Mouse (Mus musculus) left cerebral cortex, adult 9 months (tissue): ENCODE results near the gene Mcoln3.

Source experiments
- DNase-seq, 2 experiments: peaks; one replicate each; pipeline ENCODE4 v3.0.0; 2022; ENCODE audit warnings: low spot score in 2 of 2

The Mcoln3 gene

DNA sequence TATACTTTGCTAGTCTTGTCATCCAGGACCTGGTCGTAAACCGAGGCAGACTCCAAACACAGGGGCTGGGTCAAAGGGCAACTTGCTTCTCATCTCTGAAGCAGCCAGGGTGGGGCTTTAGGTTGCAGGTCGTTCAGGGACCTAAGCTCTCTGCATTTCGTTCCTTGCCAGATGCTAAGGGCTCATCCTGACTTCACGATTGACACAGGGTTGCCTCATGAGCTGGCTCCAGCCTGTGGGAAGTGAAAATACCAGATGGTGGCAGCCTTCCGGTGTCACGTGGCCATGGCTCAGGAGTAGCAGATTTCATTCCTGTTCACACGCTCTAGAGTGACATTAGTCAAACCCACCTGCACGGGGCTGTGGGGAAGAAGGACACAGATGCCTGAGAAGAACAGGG, 17.6 kb downstream of the Mcoln3 start:
- DNase-seq, result no peak

- DNase-seq, result no peak
Observed at GRCm38 (mm10) chr3:146135417-146135816, 18.2 kb downstream of the Mcoln3 start.

- DNase-seq, result no peak
Observed at GRCm38 (mm10) chr3:146136422-146136821, 19.2 kb downstream of the Mcoln3 start.

DNA sequence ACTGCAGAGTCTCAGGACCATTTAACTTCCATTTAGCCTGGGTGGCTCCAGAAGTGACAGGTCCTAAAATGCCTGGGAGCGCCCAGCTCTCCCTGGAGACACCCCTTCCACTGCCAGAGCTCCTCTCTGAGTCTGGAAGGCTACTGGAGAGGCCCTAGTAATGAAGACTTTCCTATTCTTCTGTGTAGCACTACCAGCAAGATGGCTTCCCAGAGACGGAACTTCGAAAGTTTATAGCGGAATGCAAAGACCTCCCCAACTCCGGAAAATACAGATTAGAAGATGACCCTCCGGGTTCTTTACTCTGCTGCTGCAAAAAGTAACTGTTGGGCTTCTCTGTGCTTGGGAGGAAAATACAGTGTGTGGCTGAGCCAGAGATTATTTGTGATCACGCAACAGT, 23.0 kb downstream of the Mcoln3 start:
- no peak for DNase-seq

DNA sequence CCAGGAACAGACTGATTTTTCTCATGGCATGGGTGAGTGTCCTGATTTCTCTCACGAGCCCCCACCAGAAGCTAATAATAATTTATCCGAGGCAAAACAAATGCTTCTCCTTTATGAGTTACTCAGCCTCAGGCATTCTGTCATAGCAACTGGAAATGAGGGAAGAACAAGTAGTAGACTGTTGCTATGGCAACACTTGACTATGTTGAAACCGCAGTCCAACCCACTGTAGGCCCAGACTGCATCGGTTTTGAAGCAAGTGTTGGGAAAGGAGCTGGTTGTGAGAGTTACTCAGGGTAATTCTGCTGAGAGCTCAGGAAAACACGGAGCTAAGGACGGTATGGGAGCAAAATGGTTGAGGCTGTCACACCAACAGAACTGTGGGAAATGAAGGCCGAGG, 25.3 kb downstream of the Mcoln3 start:
- no peak for DNase-seq

DNA sequence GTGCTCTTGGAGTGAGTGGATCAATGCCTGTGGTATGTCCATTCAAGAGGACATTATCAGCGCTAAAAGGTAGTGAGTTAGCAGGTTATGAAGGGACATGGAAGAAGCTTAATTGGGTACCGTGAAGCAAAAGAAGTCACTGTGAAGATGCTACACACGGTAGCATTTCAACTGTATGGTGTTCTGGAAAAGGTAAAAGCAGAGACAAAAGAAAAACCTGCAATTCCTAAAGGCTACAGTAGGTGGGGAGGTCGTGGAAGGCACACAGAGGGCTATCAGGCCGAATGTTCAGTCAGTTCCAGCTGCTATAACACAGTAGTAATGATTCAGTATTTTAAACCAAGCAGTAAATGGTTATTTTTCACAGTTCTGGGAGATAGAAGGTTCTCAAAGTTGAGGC, 28.3 kb downstream of the Mcoln3 start:
- DNase-seq, result no peak

DNA sequence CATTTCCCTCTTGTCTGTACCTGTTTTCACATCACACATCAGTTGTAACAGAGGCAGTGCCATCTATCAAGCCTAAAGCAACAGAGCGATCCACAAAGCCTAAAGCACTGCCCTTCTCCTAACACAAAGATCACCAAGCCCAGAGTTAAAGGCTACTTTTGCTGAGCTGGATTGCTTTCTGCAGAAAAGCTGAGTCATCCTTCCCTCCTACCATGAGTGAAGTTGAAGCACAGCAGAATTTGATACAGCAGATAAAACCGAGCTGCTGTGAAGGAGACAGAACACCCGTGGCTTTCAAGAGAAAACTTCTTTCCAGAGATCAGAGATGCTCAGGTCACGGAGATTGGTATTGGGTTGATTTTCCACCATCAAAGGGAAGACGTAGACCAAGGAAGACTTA, 28.9 kb downstream of the Mcoln3 start:
- DNase-seq, result no peak

DNA sequence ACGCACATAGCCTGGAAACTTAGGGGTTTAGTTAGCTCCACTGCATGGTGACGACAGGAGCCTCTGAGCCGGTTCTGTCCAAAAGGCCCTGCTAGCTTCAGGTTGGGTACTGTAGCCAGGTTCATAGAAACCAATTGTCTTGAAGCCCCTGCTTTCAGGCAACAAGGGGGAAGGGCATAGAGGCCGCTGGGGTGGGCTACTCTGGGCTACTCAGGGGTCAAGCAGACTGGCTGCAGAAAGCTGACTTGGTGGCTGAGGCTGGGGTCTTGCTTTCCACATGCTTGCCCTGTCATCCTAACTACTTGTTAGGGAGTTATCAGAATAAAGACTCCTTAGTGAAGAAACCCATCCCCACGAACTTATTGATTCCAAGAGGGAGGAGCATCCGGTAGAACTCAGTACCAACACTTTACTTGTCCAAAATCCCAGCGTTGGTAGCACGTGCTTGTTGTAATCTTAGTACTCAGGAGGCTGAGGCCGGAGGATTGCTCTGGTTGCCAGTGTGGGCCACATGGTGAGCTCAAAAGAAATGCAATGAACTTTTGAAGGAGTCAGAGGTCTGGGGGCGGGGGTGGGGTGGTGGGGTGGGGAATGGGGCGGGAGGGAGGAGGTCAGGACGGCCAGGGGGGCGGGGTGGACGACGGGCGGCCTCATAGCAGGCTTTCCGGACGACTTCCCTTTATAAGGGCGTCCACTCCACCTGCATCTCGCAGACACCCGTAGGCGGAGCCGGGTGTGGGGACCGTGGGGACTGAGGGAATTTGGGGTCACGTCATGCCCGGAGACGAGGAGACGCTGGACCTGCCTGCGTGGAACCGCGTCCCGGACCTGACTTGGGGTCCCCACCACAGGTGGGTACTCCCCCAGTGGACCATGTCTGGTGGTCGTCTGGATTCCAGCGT, 32.2 kb downstream of the Mcoln3 start, which contains the start of gene Mcoln2:
Gene Mcoln2, plus strand, starts transcription at position 678 of the 902 bp plus-strand sequence.
- no peak for DNase-seq

- no peak for DNase-seq
Observed at GRCm38 (mm10) chr3:146150058-146150400, 32.8 kb downstream of the Mcoln3 start.

DNA sequence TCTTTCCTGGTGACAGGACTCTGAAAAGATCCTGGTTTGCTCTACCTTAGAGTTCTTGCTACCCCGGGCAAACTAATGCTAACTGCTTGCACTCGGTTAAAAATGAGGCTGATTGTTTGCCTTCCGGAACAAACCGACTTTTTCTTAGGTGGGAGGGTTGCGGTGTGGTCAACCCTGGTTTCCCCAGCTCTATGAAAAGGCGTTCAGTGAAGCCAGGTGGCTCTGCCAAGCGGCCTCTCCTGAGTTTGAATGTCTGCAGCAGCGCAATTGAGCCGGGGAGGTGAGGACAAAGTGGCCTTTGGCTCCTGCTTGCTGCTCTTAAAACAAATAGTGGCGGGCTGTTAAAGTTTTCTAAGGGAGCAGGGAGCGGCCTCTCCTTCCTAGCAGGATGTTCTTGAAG, 33.3 kb downstream of the Mcoln3 start:
- DNase-seq, result no peak

- DNase-seq, result no peak
Observed at GRCm38 (mm10) chr3:146151328-146151727, 34.1 kb downstream of the Mcoln3 start.

DNA sequence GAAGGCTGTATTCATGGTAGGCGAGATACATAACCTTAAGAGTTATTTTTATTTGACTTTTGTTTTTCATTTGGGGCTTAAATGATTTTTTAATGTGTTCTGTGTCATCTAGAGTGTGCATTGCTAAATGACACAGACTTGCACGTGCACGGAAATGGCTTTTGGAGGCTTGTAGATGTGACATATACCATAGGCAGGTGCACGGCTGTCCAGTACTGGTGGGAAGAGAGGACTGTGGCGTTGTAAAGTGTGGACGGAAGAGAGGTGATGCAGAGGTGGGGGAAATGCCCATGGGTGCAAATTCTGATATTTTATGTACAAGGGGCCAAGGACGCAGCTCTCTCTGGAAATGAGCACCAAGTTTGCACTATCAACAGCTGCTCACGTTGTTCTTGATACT, 34.5 kb downstream of the Mcoln3 start:
- DNase-seq, result no peak

- no peak for DNase-seq
Observed at GRCm38 (mm10) chr3:146152348-146152747, 35.1 kb downstream of the Mcoln3 start.

GRCm38 (mm10) chr3:146152913-146153312, 35.7 kb downstream of the Mcoln3 start:
- no peak for DNase-seq

DNA sequence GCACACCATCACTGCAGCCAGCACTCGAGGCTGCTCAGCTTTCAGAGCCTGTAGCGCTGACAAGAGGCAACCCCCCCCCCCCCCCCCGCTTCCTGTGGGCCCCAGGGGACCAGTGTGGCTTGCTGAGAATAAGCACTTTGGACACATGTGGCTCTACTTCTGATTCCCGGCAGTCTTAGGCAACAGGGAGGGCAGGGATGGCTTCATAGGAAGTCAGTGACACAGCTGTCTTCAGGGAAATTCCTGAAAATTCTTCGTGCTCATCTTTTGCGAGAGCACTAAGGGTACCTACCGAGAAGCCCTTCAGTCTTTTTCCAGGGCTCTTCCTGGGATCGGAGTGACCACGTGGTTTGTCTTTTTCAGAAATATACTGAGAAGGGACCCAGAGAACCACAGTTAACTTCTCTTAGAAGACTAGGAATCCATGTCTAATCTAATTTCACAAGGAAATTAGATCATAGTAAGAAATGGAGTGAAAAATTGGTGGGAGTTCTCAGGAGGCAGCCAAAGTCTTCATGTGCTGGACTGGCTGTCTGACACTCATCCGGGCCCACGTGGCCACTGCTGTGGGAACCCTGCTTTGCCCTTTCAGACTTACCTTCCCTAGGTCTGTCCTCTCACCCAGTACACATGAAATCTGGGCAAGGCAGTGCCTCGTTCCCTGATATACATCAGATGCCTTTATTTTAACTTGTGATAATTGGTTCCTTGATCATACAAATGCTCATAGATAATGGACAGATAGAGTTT, 36.8 kb downstream of the Mcoln3 start:
- DNase-seq, result no peak

GRCm38 (mm10) chr3:146155628-146156576, 38.7 kb downstream of the Mcoln3 start:
- DNase-seq, result no peak

DNA sequence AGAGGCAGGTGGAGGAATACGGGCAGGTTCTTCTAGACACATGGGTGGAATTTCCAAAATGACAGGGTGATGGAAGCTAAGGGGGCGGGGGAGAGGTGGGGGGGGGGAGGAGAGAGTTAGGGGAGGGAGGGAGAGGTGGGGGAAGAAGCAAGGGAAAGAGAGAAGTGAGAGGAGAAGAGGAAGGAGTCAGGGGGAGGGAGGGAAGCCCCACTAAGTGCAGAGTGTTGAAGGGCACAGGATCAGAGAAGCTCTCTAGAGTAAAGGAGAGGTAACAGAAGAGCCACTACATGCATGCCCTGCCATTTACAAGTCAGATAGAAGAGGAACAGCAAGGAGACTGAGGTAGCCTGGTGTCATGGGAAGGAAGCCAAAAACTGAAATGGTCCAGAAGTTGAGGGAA, 39.6 kb downstream of the Mcoln3 start:
- no peak for DNase-seq

DNA sequence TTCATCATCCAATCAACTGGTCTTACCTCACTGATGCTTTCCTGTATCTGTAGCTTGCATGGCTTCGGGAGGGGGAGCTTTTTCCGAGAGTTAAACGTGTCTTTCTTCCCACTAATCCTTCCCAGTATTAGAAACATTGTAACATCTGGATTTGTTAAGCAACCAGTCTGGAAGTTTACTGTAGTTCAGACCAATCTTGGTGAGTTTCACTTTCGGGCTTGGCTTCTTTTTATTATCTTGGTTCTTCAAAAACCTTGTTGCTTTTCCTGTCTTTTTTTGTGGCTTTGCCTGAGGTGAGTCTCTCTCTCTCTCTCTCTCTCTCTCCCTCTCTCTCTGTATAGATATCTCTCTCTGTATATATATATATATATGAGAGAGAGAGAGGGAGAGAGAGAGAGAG, 40.8 kb downstream of the Mcoln3 start:
- DNase-seq, result no peak

GRCm38 (mm10) chr3:146159360-146159759, 42.1 kb downstream of the Mcoln3 start:
- DNase-seq, result no peak

DNA sequence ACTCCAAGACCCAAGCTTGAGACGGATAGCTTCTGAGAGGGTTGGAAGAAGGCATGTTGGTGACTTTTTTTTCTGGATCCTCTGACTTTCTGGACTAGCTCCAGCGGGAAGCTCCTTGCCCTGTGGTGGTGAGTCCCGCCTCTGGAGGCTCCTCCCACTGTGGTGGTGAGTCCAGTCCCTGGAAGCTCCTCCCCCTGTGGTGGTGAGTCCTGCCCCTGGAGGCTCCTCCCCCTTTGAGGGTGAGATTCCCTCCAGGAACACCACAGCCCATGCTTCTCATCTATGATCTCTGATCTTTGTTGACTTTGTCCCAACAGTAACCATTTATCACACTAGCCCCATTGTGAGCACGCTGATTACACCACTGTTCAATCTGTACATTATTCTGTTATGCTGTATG, 44.9 kb downstream of the Mcoln3 start:
- DNase-seq, result no peak

DNA sequence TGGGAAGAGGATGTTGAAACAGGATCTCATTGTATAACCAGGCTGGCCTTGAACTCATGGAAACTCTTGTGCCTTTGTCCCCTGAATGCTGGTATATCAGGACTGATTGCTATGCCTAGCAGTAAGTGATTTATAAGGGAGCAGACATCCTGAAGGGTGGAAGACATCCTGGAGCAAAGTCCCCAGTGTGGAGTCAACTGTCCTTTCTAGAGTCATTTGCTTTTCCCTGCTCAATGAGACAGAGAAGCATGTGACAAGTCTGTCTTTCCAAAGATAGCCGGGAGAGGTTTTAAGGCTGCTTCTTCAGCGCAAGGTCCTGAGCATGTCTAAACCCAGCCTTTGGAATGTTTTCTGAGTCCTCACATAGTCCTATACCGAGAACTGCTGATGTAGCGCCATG, 52.1 kb downstream of the Mcoln3 start:
- DNase-seq, result no peak

GRCm38 (mm10) chr3:146173030-146173429, 55.8 kb downstream of the Mcoln3 start:
- DNase-seq, result no peak
